ENCODE assay signal across 9 mouse cellular contexts in the genomic region with DNA sequence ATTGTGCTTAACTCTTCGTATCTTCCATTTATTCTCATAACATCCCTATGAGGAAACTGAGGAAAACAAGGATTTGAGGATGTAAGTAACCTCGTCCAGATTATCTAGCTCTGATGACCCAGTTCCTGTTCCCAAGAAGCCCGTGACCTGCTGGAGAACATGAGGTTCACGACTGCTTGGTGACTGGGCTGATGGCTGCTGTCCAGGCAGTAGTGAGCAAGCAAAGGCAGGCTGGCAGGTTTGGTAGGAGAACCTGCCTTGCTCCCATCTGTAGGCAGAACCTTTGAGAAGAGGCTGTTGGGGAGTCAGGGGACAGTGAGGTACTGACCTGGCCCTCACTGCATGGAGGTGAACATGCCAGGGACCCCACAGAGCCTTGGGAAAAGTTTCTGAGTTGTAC.
"Had no signal": no experiment of that assay in that cellular context is flagged by ENCODE, and none has a peak within 500 bp of the region (broad histone marks: within the 10 kb centered on the region; RNA-seq: fewer than 3 reads in every experiment).

No protein-coding gene starts in this region.

- H3K4me3 ChIP-seq: liver, embryonic 13.5 days; midbrain, embryonic 13.5 days had no signal

- H3K27ac ChIP-seq: kidney, postnatal 0 days; liver, embryonic 13.5 days; macrophage; midbrain, embryonic 13.5 days had no signal

- DNase-seq: kidney, adult 2 months; kidney, postnatal 25 days; liver, embryonic 13.5 days; lung, embryonic 14.5 days; right cerebral cortex, postnatal 4 days; thymus, postnatal 25 days had no signal
